Mouse (Mus musculus) CD4-positive helper T cell, adult 2 months (primary cell): ENCODE measurements around the gene Rassf6.

Experiments
- DNase-seq: peaks from one replicate; pipeline ENCODE4 v3.0.0-alpha.2; 2012; ENCODE audit warnings: low read depth, missing footprints, low spot score

Gene Rassf6

GRCm38 (mm10) chr5:90640286-90641217 lies at the start of gene Rassf6:
Gene Rassf6, minus strand, starts transcription at chr5:90640657.
- DNase-seq: peak; percentile 6

GRCm38 (mm10) chr5:90689426-90690128 lies 49.1 kb upstream of the Rassf6 start:
- no peak for DNase-seq

- no peak for DNase-seq
Measured at GRCm38 (mm10) chr5:90687913-90688312, 47.5 kb upstream of the Rassf6 start.

GRCm38 (mm10) chr5:90684994-90685393 lies 44.5 kb upstream of the Rassf6 start:
- no peak for DNase-seq

- DNase-seq: no peak
Measured at GRCm38 (mm10) chr5:90681842-90682241, 41.4 kb upstream of the Rassf6 start.

GRCm38 (mm10) chr5:90677560-90677959 lies 37.1 kb upstream of the Rassf6 start:
- no peak for DNase-seq

- DNase-seq: no peak
Measured at GRCm38 (mm10) chr5:90661852-90662251, 21.4 kb upstream of the Rassf6 start.

GRCm38 (mm10) chr5:90661436-90661835 lies 21.0 kb upstream of the Rassf6 start:
- DNase-seq: peak; percentile 37

- DNase-seq: no peak
Measured at GRCm38 (mm10) chr5:90660411-90660810, 20.0 kb upstream of the Rassf6 start.

GRCm38 (mm10) chr5:90656681-90657080 lies 16.2 kb upstream of the Rassf6 start:
- no peak for DNase-seq

GRCm38 (mm10) chr5:90655891-90656290 lies 15.4 kb upstream of the Rassf6 start:
- no peak for DNase-seq

- no peak for DNase-seq
Measured at GRCm38 (mm10) chr5:90654798-90655197, 14.3 kb upstream of the Rassf6 start.

- DNase-seq: peak; percentile 24
Measured at GRCm38 (mm10) chr5:90652724-90653123, 12.3 kb upstream of the Rassf6 start.

- no peak for DNase-seq
Measured at GRCm38 (mm10) chr5:90650466-90651150, 10.2 kb upstream of the Rassf6 start.

- no peak for DNase-seq
Measured at GRCm38 (mm10) chr5:90647473-90647872, 7.0 kb upstream of the Rassf6 start.

- no peak for DNase-seq
Measured at GRCm38 (mm10) chr5:90646398-90646797, 5.9 kb upstream of the Rassf6 start.

- DNase-seq: no peak
Measured at GRCm38 (mm10) chr5:90645579-90645978, 5.1 kb upstream of the Rassf6 start.

- DNase-seq: no peak
Measured at GRCm38 (mm10) chr5:90641218-90641610, 757 bp upstream of the Rassf6 start.

- no peak for DNase-seq
Measured at GRCm38 (mm10) chr5:90634885-90635284, 5.6 kb downstream of the Rassf6 start.

- DNase-seq: no peak
Measured at GRCm38 (mm10) chr5:90628530-90628929, 11.9 kb downstream of the Rassf6 start.

GRCm38 (mm10) chr5:90628011-90628410 lies 12.4 kb downstream of the Rassf6 start:
- DNase-seq: no peak

- no peak for DNase-seq
Measured at GRCm38 (mm10) chr5:90627423-90627822, 13.0 kb downstream of the Rassf6 start.
